Mouse (Mus musculus) R1 (cell line): Measurements from ENCODE around the gene Trp53.
A peak's percentile ranks its signal among the peaks of the same experiment; 100 is the strongest.

Experiments used
- DNase-seq: peaks from one replicate; pipeline ENCODE4 v3.0.0-alpha.2; 2018; ENCODE audit warnings: low read depth, low spot score

Trp53 gene

GRCm38 (mm10) chr11:69560896-69561854 is 19.0 kb upstream of the Trp53 start:
- DNase-seq = peak; percentile 91

GRCm38 (mm10) chr11:69563373-69563772 is 16.8 kb upstream of the Trp53 start:
- DNase-seq = no peak

GRCm38 (mm10) chr11:69564391-69564790 is 15.8 kb upstream of the Trp53 start:
- DNase-seq = peak; percentile 98

GRCm38 (mm10) chr11:69565131-69565530 is 15.0 kb upstream of the Trp53 start:
- no peak for DNase-seq

GRCm38 (mm10) chr11:69575220-69575619 is 4.9 kb upstream of the Trp53 start:
- peak; percentile 75 for DNase-seq

- DNase-seq = no peak
These were observed 3.9 kb upstream of the Trp53 start for GRCm38 (mm10) chr11:69576307-69576706.

GRCm38 (mm10) chr11:69578301-69578700 is 1.9 kb upstream of the Trp53 start:
- no peak for DNase-seq

- peak; percentile 100 for DNase-seq
These were observed 786 bp upstream of the Trp53 start for GRCm38 (mm10) chr11:69579128-69580017.

- DNase-seq = no peak
These were observed 500 bp downstream of the Trp53 start for GRCm38 (mm10) chr11:69580572-69581146.

GRCm38 (mm10) chr11:69581147-69581688 is 1.1 kb downstream of the Trp53 start:
- peak; percentile 97 for DNase-seq

GRCm38 (mm10) chr11:69581814-69582213 is 1.7 kb downstream of the Trp53 start:
- DNase-seq = peak; percentile 99

GRCm38 (mm10) chr11:69582230-69582805 is 2.2 kb downstream of the Trp53 start:
- DNase-seq = peak; percentile 70

- no peak for DNase-seq
These were observed 3.8 kb downstream of the Trp53 start for GRCm38 (mm10) chr11:69584008-69584407.

GRCm38 (mm10) chr11:69584937-69585336 is 4.8 kb downstream of the Trp53 start:
- peak; percentile 67 for DNase-seq

- peak; percentile 66 for DNase-seq
These were observed 5.7 kb downstream of the Trp53 start for GRCm38 (mm10) chr11:69585718-69586325.

- DNase-seq = no peak
These were observed 9.2 kb downstream of the Trp53 start for GRCm38 (mm10) chr11:69589207-69589834.

- DNase-seq = no peak
These were observed 10.5 kb downstream of the Trp53 start for GRCm38 (mm10) chr11:69590622-69591021.

GRCm38 (mm10) chr11:69591424-69591823 is 11.3 kb downstream of the Trp53 start:
- no peak for DNase-seq

GRCm38 (mm10) chr11:69591899-69592637 is 11.9 kb downstream of the Trp53 start:
- no peak for DNase-seq

- no peak for DNase-seq
These were observed 12.6 kb downstream of the Trp53 start for GRCm38 (mm10) chr11:69592799-69593198.
